Mouse (Mus musculus) cerebellum, adult 2 months (tissue): Measurements from ENCODE around the gene Tbc1d10b. TPM values are rescaled to one million over a fixed set of nuclear protein-coding genes. Genes with fewer than 3 reads are reported as not detected.

Experiments
- DNase-seq, 2 experiments: peaks; one replicate each; pipeline ENCODE4 v3.0.0; 2021
- H3K27ac ChIP-seq: fragments of 200-500 bp; 2 replicates; pipeline ENCODE4 v1.5.1; 2012; ENCODE audit warnings: low read length, control low read depth, inconsistent platforms; ENCODE audit not compliant: insufficient read depth
- H3K27me3 ChIP-seq: fragments of 200-500 bp; 2 replicates; pipeline ENCODE4 v1.6.1; 2012; ENCODE audit warnings: inconsistent platforms, mild to moderate bottlenecking, low read length, moderate library complexity; ENCODE audit not compliant: control insufficient read depth, insufficient read depth
- H3K4me1 ChIP-seq: fragments of 200-500 bp; 2 replicates; pipeline ENCODE4 v1.6.1; 2011; ENCODE audit warnings: low read length; ENCODE audit not compliant: control insufficient read depth, insufficient read depth
- H3K4me3 ChIP-seq: fragments of 200-500 bp; replicated peaks from 2 replicates; pipeline ENCODE3; 2011; ENCODE audit warnings: mild to moderate bottlenecking, low read depth, low read length, control low read depth; ENCODE audit not compliant: insufficient read depth
- CTCF ChIP-seq: fragments of 200-500 bp; IDR thresholded peaks from 2 replicates; pipeline ENCODE4 v1.5.1; 2011; ENCODE audit warnings: low read depth, mild to moderate bottlenecking, control low read depth, low read length, moderate library complexity, borderline replicate concordance; ENCODE audit not compliant: insufficient read depth
- POLR2A ChIP-seq: fragments of 200-500 bp; IDR thresholded peaks from 2 replicates; pipeline ENCODE4 v1.6.1; 2011; ENCODE audit warnings: low read length, control low read depth, borderline replicate concordance; ENCODE audit not compliant: insufficient read depth
- WGBS: fragments of 180-500 bp; shearing (Covaris S2); methylation state at CpG from one replicate; pipeline ENCODE4 v1.1.7; 2018; 5-methylcytosine and 5-hydroxymethylcytosine counted together
- polyA plus RNA-seq: library from polyadenylated mRNA; depleted of rRNA; stranded (reverse); fragments of >200 nt; gene quantifications from 2 replicates; pipeline ENCODE4 v1.2.3, GENCODE M21; 2012

The Tbc1d10b gene
- polyA plus RNA-seq, 1 experiment: 83.9 TPM

GRCm38 (mm10) chr7:127223106-127223505, 14.8 kb upstream of the Tbc1d10b start:
- no peak overlapping the region for H3K27ac ChIP-seq
- TF ChIP-seq CTCF: no peak
- no peak for TF ChIP-seq POLR2A
- WGBS: 98% methylated on average over 3 of the region's 3 CpGs

GRCm38 (mm10) chr7:127220440-127220839, 12.2 kb upstream of the Tbc1d10b start:
- no peaks in the 10 kb centered on the region for H3K27me3 ChIP-seq
- 79% methylated on average over 6 of the region's 6 CpGs for WGBS
- no peak for DNase-seq
- H3K4me3 ChIP-seq: no peak overlapping the region
- TF ChIP-seq POLR2A (no peak), CTCF (no peak)
- H3K27ac ChIP-seq: no peak overlapping the region
- H3K4me1 ChIP-seq: no peaks in the 10 kb centered on the region

More at GRCm38 (mm10) chr7:127223106-127223505, 14.8 kb upstream of the Tbc1d10b start:
- Histone ChIP-seq H3K4me1 (no peaks in the 10 kb centered on the region), H3K4me3 (no peak overlapping the region), H3K27me3 (no peaks in the 10 kb centered on the region)
- no peak for DNase-seq

GRCm38 (mm10) chr7:127218670-127219069, 10.4 kb upstream of the Tbc1d10b start:
- WGBS: 93% methylated on average over 4 of the region's 4 CpGs
- Histone ChIP-seq H3K27me3 (no peaks in the 10 kb centered on the region), H3K4me1 (no peaks in the 10 kb centered on the region)

GRCm38 (mm10) chr7:127217901-127218642, 9.8 kb upstream of the Tbc1d10b start:
- 79% methylated on average over 10 of the region's 10 CpGs for WGBS

More at GRCm38 (mm10) chr7:127218670-127219069, 10.4 kb upstream of the Tbc1d10b start:
- no peak overlapping the region for H3K4me3 ChIP-seq
- DNase-seq: no peak
- no peak overlapping the region for H3K27ac ChIP-seq
- TF ChIP-seq POLR2A (no peak), CTCF (no peak)

GRCm38 (mm10) chr7:127217475-127217874, 9.2 kb upstream of the Tbc1d10b start:
- 93% methylated on average over 6 of the region's 6 CpGs for WGBS
- no peak for TF ChIP-seq CTCF
- no peak for TF ChIP-seq POLR2A
- Histone ChIP-seq H3K4me3 (no peak overlapping the region), H3K4me1 (no peaks in the 10 kb centered on the region), H3K27me3 (no peaks in the 10 kb centered on the region), H3K27ac (no peak overlapping the region)
- DNase-seq: no peak

More at GRCm38 (mm10) chr7:127217901-127218642, 9.8 kb upstream of the Tbc1d10b start:
- Histone ChIP-seq H3K4me1 (no peaks in the 10 kb centered on the region), H3K27ac (no peak overlapping the region), H3K4me3 (no peak overlapping the region), H3K27me3 (no peaks in the 10 kb centered on the region)
- no peak for TF ChIP-seq POLR2A
- TF ChIP-seq CTCF: no peak
- DNase-seq: no peak

GRCm38 (mm10) chr7:127216307-127216706, 8.0 kb upstream of the Tbc1d10b start:
- WGBS: 83% methylated on average over 5 of the region's 5 CpGs

GRCm38 (mm10) chr7:127214981-127215871, 7.0 kb upstream of the Tbc1d10b start:
- Histone ChIP-seq H3K4me3 (peak overlapping the region; percentile 39), H3K27me3 (no peaks in the 10 kb centered on the region), H3K27ac (no peak overlapping the region), H3K4me1 (no peaks in the 10 kb centered on the region)
- WGBS: 28% methylated on average over 33 of the region's 33 CpGs
- TF ChIP-seq CTCF: peak; percentile 88
- no peak for TF ChIP-seq POLR2A
- DNase-seq: peak; percentile 72 to 76

More at GRCm38 (mm10) chr7:127216307-127216706, 8.0 kb upstream of the Tbc1d10b start:
- DNase-seq: no peak
- Histone ChIP-seq H3K4me3 (no peak overlapping the region), H3K27ac (no peak overlapping the region), H3K4me1 (no peaks in the 10 kb centered on the region), H3K27me3 (no peaks in the 10 kb centered on the region)
- TF ChIP-seq CTCF (no peak), POLR2A (no peak)
